Mouse (Mus musculus) liver, embryonic 16.5 days (tissue): ENCODE results near the gene H6pd. TPM values are rescaled to one million over a fixed set of nuclear protein-coding genes. Genes with fewer than 3 reads are reported as not detected.

ENCODE experiments used
- ATAC-seq: fragments of 200-750 bp; cut with Nextera tagmentation; 2 replicates; pipeline ENCODE4 v1.8.0; 2017; ENCODE audit warnings: low read depth, mild to moderate bottlenecking, moderate number of reproducible peaks, moderate library complexity
- H3K27ac ChIP-seq: fragments of 300-500 bp; sonication (generic); 2 replicates; pipeline ENCODE4 v1.5.1; 2014; ENCODE audit warnings: mild to moderate bottlenecking, low read length
- H3K27me3 ChIP-seq: fragments of 300-500 bp; sonication (generic); 2 replicates; pipeline ENCODE4 v1.6.1; 2014; ENCODE audit warnings: low read depth, low read length, mixed read lengths; ENCODE audit not compliant: control insufficient read depth, insufficient read depth
- H3K36me3 ChIP-seq: fragments of 300-500 bp; sonication (generic); 2 replicates; pipeline ENCODE4 v1.6.1; 2014; ENCODE audit warnings: mild to moderate bottlenecking; ENCODE audit not compliant: control insufficient read depth, insufficient read depth
- H3K4me1 ChIP-seq: fragments of 300-500 bp; sonication (generic); 2 replicates; pipeline ENCODE4 v1.6.1; 2014; ENCODE audit warnings: low read depth, low read length, mixed read lengths; ENCODE audit not compliant: control insufficient read depth
- H3K4me2 ChIP-seq: fragments of 300-500 bp; sonication (generic); 2 replicates; pipeline ENCODE4 v1.6.1; 2014; ENCODE audit warnings: low read depth, low read length, mixed read lengths
- H3K4me3 ChIP-seq: fragments of 300-500 bp; sonication (generic); 2 replicates; pipeline ENCODE4 v1.5.1; 2014; ENCODE audit warnings: low read depth, mild to moderate bottlenecking, low read length
- H3K9ac ChIP-seq: fragments of 300-500 bp; sonication (generic); 2 replicates; pipeline ENCODE4 v1.6.1; 2014; ENCODE audit warnings: low read depth, low read length
- H3K9me3 ChIP-seq: fragments of 300-500 bp; sonication (generic); replicated peaks from 2 replicates; pipeline ENCODE4 v1.6.1; 2016; ENCODE audit warnings: low read length; ENCODE audit not compliant: control insufficient read depth
- WGBS: fragments of 180-500 bp; shearing (Covaris S2); extraction: QIAGEN DNeasy Blood & Tissue Kit; methylation state at CpG from one replicate; pipeline ENCODE4 v1.1.7; 2014; ENCODE audit not compliant: insufficient replicate concordance; 5-methylcytosine and 5-hydroxymethylcytosine counted together
- polyA plus RNA-seq: library from polyadenylated mRNA; unstranded; fragments of >200 nt; fragmentation: Nextera tagmentation; extraction: Ambion mirVana; gene quantifications from 2 replicates; pipeline ENCODE4 v1.2.1, GENCODE M21; 2015

Gene H6pd
- polyA plus RNA-seq, 1 experiment from 2014 or later: 33.7 TPM

GRCm38 (mm10) chr4:150006122-150006854 is 2.5 kb downstream of the H6pd start:
- H3K9me3 ChIP-seq: no peaks in the 10 kb centered on the region
- ATAC-seq: no peak
- H3K27me3 ChIP-seq: no peaks in the 10 kb centered on the region
- 0 out of 2 replicates have a peak overlapping the region, but pooled peaks have one; percentile 23 for H3K4me2 ChIP-seq
- H3K9ac ChIP-seq: no peak overlapping the region
- 68% methylated on average over 21 of the region's 21 CpGs for WGBS
- peaks cover 5% of the 10 kb centered on the region; the same call in 1 of the 2 replicates for H3K36me3 ChIP-seq
- peaks cover 48% of the 10 kb centered on the region for H3K4me1 ChIP-seq
- H3K4me3 ChIP-seq: no peak overlapping the region
- no peak overlapping the region for H3K27ac ChIP-seq

GRCm38 (mm10) chr4:150005231-150005630 is 3.6 kb downstream of the H6pd start:
- no peak for ATAC-seq
- WGBS: 77% methylated on average over 10 of the region's 10 CpGs

GRCm38 (mm10) chr4:150003641-150004040 is 5.2 kb downstream of the H6pd start:
- ATAC-seq: no peak
- 62% methylated on average over 4 of the region's 4 CpGs for WGBS
- Histone ChIP-seq H3K27me3 (no peaks in the 10 kb centered on the region), H3K9me3 (no peaks in the 10 kb centered on the region), H3K36me3 (peaks cover 5% of the 10 kb centered on the region; the same call in 1 of the 2 replicates), H3K27ac (peak overlapping the region; percentile 72), H3K9ac (no peak overlapping the region), H3K4me3 (no peak overlapping the region), H3K4me1 (peaks cover 59% of the 10 kb centered on the region), H3K4me2 (no peak overlapping the region)

More at GRCm38 (mm10) chr4:150005231-150005630, 3.6 kb downstream of the H6pd start:
- Histone ChIP-seq H3K4me2 (no peak overlapping the region), H3K27ac (no peak overlapping the region), H3K9ac (no peak overlapping the region), H3K36me3 (peaks cover 5% of the 10 kb centered on the region; the same call in 1 of the 2 replicates), H3K4me3 (no peak overlapping the region), H3K4me1 (peaks cover 52% of the 10 kb centered on the region), H3K9me3 (no peaks in the 10 kb centered on the region), H3K27me3 (no peaks in the 10 kb centered on the region)

GRCm38 (mm10) chr4:150003021-150003580 is 5.7 kb downstream of the H6pd start:
- Histone ChIP-seq H3K27ac (peak overlapping the region; percentile 72), H3K9ac (no peak overlapping the region), H3K4me3 (peak overlapping the region; percentile 36; the same call in 1 of the 2 replicates), H3K27me3 (no peaks in the 10 kb centered on the region), H3K4me2 (peak overlapping the region; percentile 49), H3K4me1 (peaks cover 60% of the 10 kb centered on the region), H3K36me3 (peaks cover 5% of the 10 kb centered on the region; the same call in 1 of the 2 replicates), H3K9me3 (no peaks in the 10 kb centered on the region)
- WGBS: 42% methylated on average over 7 of the region's 7 CpGs
- ATAC-seq: no peak

- 11% methylated on average over 12 of the region's 12 CpGs for WGBS
- Histone ChIP-seq H3K9me3 (no peaks in the 10 kb centered on the region), H3K4me2 (peak overlapping the region; percentile 49), H3K4me1 (peaks cover 57% of the 10 kb centered on the region), H3K9ac (peak overlapping the region; percentile 22; the same call in 1 of the 2 replicates), H3K27ac (peak overlapping the region; percentile 73), H3K4me3 (peak overlapping the region; percentile 36), H3K27me3 (no peaks in the 10 kb centered on the region), H3K36me3 (peaks cover 5% of the 10 kb centered on the region; the same call in 1 of the 2 replicates)
- peak; percentile 54 for ATAC-seq
Measured at GRCm38 (mm10) chr4:150002021-150002528, 6.7 kb downstream of the H6pd start.

GRCm38 (mm10) chr4:150001221-150001860 is 7.5 kb downstream of the H6pd start:
- H3K4me2 ChIP-seq: peak overlapping the region; percentile 49
- H3K9me3 ChIP-seq: no peaks in the 10 kb centered on the region
- peaks cover 5% of the 10 kb centered on the region; the same call in 1 of the 2 replicates for H3K36me3 ChIP-seq
- peak overlapping the region; percentile 36 for H3K4me3 ChIP-seq
- WGBS: 24% methylated on average over 10 of the region's 10 CpGs
- no peak for ATAC-seq
- H3K27me3 ChIP-seq: no peaks in the 10 kb centered on the region
- peaks cover 50% of the 10 kb centered on the region for H3K4me1 ChIP-seq
- peak overlapping the region; percentile 73 for H3K27ac ChIP-seq
- H3K9ac ChIP-seq: peak overlapping the region; percentile 39; the same call in 1 of the 2 replicates

GRCm38 (mm10) chr4:149999931-150000555 is 8.8 kb downstream of the H6pd start:
- peak overlapping the region; percentile 73 for H3K27ac ChIP-seq
- no peaks in the 10 kb centered on the region for H3K36me3 ChIP-seq
- no peak overlapping the region; the same call in 1 of the 2 replicates for H3K9ac ChIP-seq
- H3K4me1 ChIP-seq: peaks cover 48% of the 10 kb centered on the region
- no peak overlapping the region; the same call in 1 of the 2 replicates for H3K4me3 ChIP-seq
- H3K9me3 ChIP-seq: no peaks in the 10 kb centered on the region
- 65% methylated on average over 15 of the region's 15 CpGs for WGBS
- H3K27me3 ChIP-seq: no peaks in the 10 kb centered on the region
- 0 out of 2 replicates have a peak, but pooled peaks have one; percentile 14 for ATAC-seq
- H3K4me2 ChIP-seq: no peak overlapping the region

- H3K4me3 ChIP-seq: no peak overlapping the region
- no peak overlapping the region for H3K4me2 ChIP-seq
- no peak for ATAC-seq
- 64% methylated on average over 9 of the region's 9 CpGs for WGBS
- peak overlapping the region; percentile 48 for H3K27ac ChIP-seq
- H3K27me3 ChIP-seq: no peaks in the 10 kb centered on the region
- no peak overlapping the region for H3K9ac ChIP-seq
- no peaks in the 10 kb centered on the region for H3K9me3 ChIP-seq
- H3K36me3 ChIP-seq: no peaks in the 10 kb centered on the region
- peaks cover 48% of the 10 kb centered on the region for H3K4me1 ChIP-seq
Measured at GRCm38 (mm10) chr4:149999510-149999900, 9.3 kb downstream of the H6pd start.
